Mouse (Mus musculus) intestine, embryonic 14.5 days (tissue): ENCODE results near the gene Phactr3. TPM values are rescaled to one million over a fixed set of nuclear protein-coding genes. Genes with fewer than 3 reads are reported as not detected.

Source experiments
- ATAC-seq: fragments of 200-750 bp; cut with Nextera tagmentation; replicated peaks from 2 replicates; pipeline ENCODE4 v1.8.0; 2017; ENCODE audit warnings: low read depth, moderate number of reproducible peaks, moderate TSS enrichment, moderate library complexity; ENCODE audit not compliant: low FRiP score, low TSS enrichment
- DNase-seq: peaks from one replicate; pipeline ENCODE4 v3.0.0-alpha.2; 2018; ENCODE audit warnings: low spot score
- H3K27ac ChIP-seq: fragments of 300-500 bp; sonication (generic); 2 replicates; pipeline ENCODE4 v1.5.1; 2014; ENCODE audit warnings: low read depth, mild to moderate bottlenecking, control low read depth
- H3K27me3 ChIP-seq: fragments of 300-500 bp; sonication (generic); replicated peaks from 2 replicates; pipeline ENCODE4 v1.6.1; 2014; ENCODE audit warnings: low read length, control low read depth; ENCODE audit not compliant: control insufficient read depth, insufficient read depth
- H3K36me3 ChIP-seq: fragments of 300-500 bp; sonication (generic); 2 replicates; pipeline ENCODE4 v1.6.1; 2014; ENCODE audit warnings: low read length, control low read depth; ENCODE audit not compliant: control insufficient read depth, insufficient read depth
- H3K4me1 ChIP-seq: fragments of 300-500 bp; sonication (generic); replicated peaks from 2 replicates; pipeline ENCODE4 v1.6.1; 2014; ENCODE audit warnings: low read length, control low read depth, mixed read lengths; ENCODE audit not compliant: control insufficient read depth, insufficient read depth
- H3K4me2 ChIP-seq: fragments of 300-500 bp; sonication (generic); 2 replicates; pipeline ENCODE4 v1.6.1; 2014; ENCODE audit warnings: low read length
- H3K4me3 ChIP-seq: fragments of 300-500 bp; sonication (generic); 2 replicates; pipeline ENCODE4 v1.5.1; 2014; ENCODE audit warnings: low read depth, low read length, control low read depth, mixed read lengths
- H3K9ac ChIP-seq: fragments of 300-500 bp; sonication (generic); 2 replicates; pipeline ENCODE4 v1.6.1; 2014; ENCODE audit warnings: mild to moderate bottlenecking, low read length
- H3K9me3 ChIP-seq: fragments of 300-500 bp; sonication (generic); 2 replicates; pipeline ENCODE4 v1.6.1; 2016; ENCODE audit warnings: low read length, control low read depth; ENCODE audit not compliant: control insufficient read depth
- WGBS: fragments of 180-500 bp; shearing (Covaris S2); extraction: QIAGEN DNeasy Blood & Tissue Kit; methylation state at CpG from one replicate; pipeline ENCODE4 v1.1.7; 2014; 5-methylcytosine and 5-hydroxymethylcytosine counted together
- polyA plus RNA-seq: library from polyadenylated mRNA; unstranded; fragments of >200 nt; fragmentation: Nextera tagmentation; extraction: Ambion mirVana; gene quantifications from 2 replicates; pipeline ENCODE4 v1.2.1, GENCODE M21; 2014

Gene Phactr3
- polyA plus RNA-seq, 1 experiment from 2014 or later: 2.3 TPM

DNA sequence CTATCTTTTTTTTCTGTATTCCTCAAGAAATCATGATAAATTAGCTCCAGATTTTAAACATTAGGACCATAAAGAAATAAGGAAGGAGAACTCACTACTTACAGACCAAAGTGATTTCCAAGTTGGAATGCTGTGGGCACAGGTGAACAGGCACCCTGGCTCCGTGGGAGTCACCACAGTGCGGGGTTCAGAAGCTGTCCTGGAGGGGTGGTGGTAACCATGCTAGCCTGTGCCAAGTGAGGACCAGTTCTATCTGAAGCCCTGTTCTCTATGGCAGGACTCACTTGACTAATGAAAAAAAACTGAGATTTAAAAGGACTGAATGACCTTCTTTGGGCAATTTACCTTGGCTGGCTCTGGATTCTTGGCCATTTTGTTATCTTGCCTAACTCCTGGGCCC lies 10.9 kb downstream of the Phactr3 start:
- no peak overlapping the region for H3K9ac ChIP-seq
- no peak overlapping the region for H3K4me3 ChIP-seq
- H3K4me1 ChIP-seq: peaks cover 3% of the 10 kb centered on the region; the same call in 1 of the 2 replicates
- H3K27me3 ChIP-seq: no peaks in the 10 kb centered on the region
- H3K27ac ChIP-seq: no peak overlapping the region
- no peaks in the 10 kb centered on the region for H3K9me3 ChIP-seq
- H3K4me2 ChIP-seq: no peak overlapping the region
- 85% methylated on average over 2 of the region's 2 CpGs for WGBS
- DNase-seq: peak; percentile 13
- H3K36me3 ChIP-seq: no peaks in the 10 kb centered on the region
- no peak for ATAC-seq

- Histone ChIP-seq H3K27ac (no peak overlapping the region), H3K4me3 (no peak overlapping the region), H3K9ac (no peak overlapping the region), H3K4me1 (peaks cover 3% of the 10 kb centered on the region; the same call in 1 of the 2 replicates), H3K27me3 (no peaks in the 10 kb centered on the region), H3K9me3 (no peaks in the 10 kb centered on the region), H3K36me3 (no peaks in the 10 kb centered on the region), H3K4me2 (no peak overlapping the region)
- peak; percentile 15 for DNase-seq
- ATAC-seq: no peak
- 81% methylated on average over 5 of the region's 5 CpGs for WGBS
Observed at GRCm38 (mm10) chr2:178130536-178130935, 11.8 kb downstream of the Phactr3 start.

DNA sequence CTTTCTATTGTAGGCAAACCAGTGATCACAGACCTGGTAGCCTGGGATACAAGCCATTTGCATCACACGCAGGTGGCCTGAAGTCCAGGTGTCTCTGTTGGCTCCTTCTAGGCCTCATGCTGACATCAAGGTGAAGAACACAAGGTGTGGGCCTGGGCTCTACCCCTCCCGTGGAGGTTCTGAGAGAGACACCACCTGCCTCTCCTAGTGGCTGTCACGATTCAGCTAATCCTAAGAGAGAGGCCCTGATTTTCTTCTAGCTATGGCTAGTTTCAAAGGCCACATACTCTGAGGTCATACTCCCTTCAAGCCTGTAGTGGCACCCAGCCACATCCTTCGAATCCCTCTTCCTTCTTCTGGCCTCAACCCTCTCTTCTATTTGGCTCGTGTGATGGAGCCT lies 12.2 kb downstream of the Phactr3 start:
- Histone ChIP-seq H3K27ac (no peak overlapping the region), H3K27me3 (no peaks in the 10 kb centered on the region), H3K4me3 (no peak overlapping the region), H3K9ac (no peak overlapping the region), H3K36me3 (no peaks in the 10 kb centered on the region), H3K4me1 (peaks cover 3% of the 10 kb centered on the region; the same call in 1 of the 2 replicates), H3K9me3 (no peaks in the 10 kb centered on the region), H3K4me2 (no peak overlapping the region)
- 73% methylated on average over 5 of the region's 5 CpGs for WGBS
- DNase-seq: peak; percentile 41
- ATAC-seq: no peak

DNA sequence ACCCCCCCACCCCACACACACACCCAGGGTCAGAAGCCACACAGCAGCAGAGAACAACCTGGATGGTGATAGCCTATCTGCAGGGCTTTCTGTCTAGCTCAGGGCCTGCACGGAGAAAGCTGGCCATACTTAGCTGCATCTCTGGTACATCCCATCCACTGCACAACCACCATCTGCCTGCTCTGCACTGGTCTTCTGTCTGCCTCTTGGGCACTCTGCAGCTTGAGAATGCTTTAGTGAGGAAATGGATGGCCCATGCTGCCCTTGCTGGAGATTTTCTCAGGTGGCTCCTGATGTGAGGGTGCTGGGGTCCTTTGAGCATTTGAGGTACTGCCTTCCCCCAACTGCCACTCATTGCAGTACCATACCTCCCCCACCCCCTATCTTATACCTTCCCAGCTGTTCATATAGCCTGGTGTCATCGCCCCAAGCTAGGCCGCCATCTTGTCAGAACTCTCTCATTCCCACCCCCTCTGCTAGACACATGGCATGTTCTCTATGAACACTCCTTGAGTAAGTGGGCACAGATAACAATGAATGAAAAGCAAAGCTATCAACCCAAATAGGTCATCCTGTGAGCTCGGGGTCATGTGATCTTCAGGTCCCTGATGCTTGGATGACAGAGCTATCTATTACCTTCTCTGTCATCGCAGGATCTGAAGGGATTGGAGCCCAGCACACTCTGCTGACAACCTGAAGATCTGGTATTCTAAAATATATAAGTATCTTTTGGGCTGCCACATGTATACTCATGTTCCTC lies 13.0 kb downstream of the Phactr3 start:
- 88% methylated on average over 5 of the region's 5 CpGs for WGBS
- Histone ChIP-seq H3K27me3 (no peaks in the 10 kb centered on the region), H3K4me1 (peaks cover 3% of the 10 kb centered on the region; the same call in 1 of the 2 replicates), H3K4me2 (no peak overlapping the region), H3K9me3 (no peaks in the 10 kb centered on the region), H3K4me3 (no peak overlapping the region), H3K9ac (no peak overlapping the region), H3K27ac (no peak overlapping the region), H3K36me3 (no peaks in the 10 kb centered on the region)
- DNase-seq: peak; percentile 25
- no peak for ATAC-seq

- H3K9me3 ChIP-seq: no peaks in the 10 kb centered on the region
- H3K9ac ChIP-seq: no peak overlapping the region
- H3K4me1 ChIP-seq: no peaks in the 10 kb centered on the region
- 49% methylated on average over 4 of the region's 4 CpGs for WGBS
- DNase-seq: no peak
- no peak overlapping the region for H3K27ac ChIP-seq
- no peak overlapping the region for H3K4me3 ChIP-seq
- H3K4me2 ChIP-seq: no peak overlapping the region
- H3K27me3 ChIP-seq: no peaks in the 10 kb centered on the region
- H3K36me3 ChIP-seq: no peaks in the 10 kb centered on the region
- no peak for ATAC-seq
Observed at GRCm38 (mm10) chr2:178135713-178136112, 16.9 kb downstream of the Phactr3 start.

GRCm38 (mm10) chr2:178137518-178137917 lies 18.7 kb downstream of the Phactr3 start:
- Histone ChIP-seq H3K4me3 (no peak overlapping the region), H3K27me3 (peaks cover 14% of the 10 kb centered on the region), H3K36me3 (no peaks in the 10 kb centered on the region), H3K9ac (no peak overlapping the region), H3K27ac (no peak overlapping the region), H3K4me2 (no peak overlapping the region), H3K4me1 (no peaks in the 10 kb centered on the region), H3K9me3 (no peaks in the 10 kb centered on the region)
- peak; percentile 78 for DNase-seq
- ATAC-seq: no peak
- WGBS: 6% methylated on average over 3 of the region's 3 CpGs

GRCm38 (mm10) chr2:178141489-178141922 lies 22.7 kb downstream of the Phactr3 start:
- H3K27ac ChIP-seq: no peak overlapping the region
- WGBS: 9% methylated on average over 9 of the region's 10 CpGs
- H3K36me3 ChIP-seq: no peaks in the 10 kb centered on the region
- H3K4me3 ChIP-seq: peak overlapping the region; percentile 26; the same call in 1 of the 2 replicates
- peaks cover 29% of the 10 kb centered on the region for H3K27me3 ChIP-seq
- no peaks in the 10 kb centered on the region for H3K9me3 ChIP-seq
- no peak overlapping the region for H3K9ac ChIP-seq
- peak overlapping the region; percentile 46; the same call in 1 of the 2 replicates for H3K4me2 ChIP-seq
- no peaks in the 10 kb centered on the region for H3K4me1 ChIP-seq
- DNase-seq: no peak
- ATAC-seq: peak; percentile 38; the same call in 1 of the 2 replicates

- DNase-seq (peak; percentile 52), ATAC-seq (0 out of 2 replicates have a peak, but pooled peaks have one; percentile 25)
- H3K27me3 ChIP-seq: peaks cover 29% of the 10 kb centered on the region
- H3K27ac ChIP-seq: no peak overlapping the region
- H3K9ac ChIP-seq: peak overlapping the region; percentile 32
- H3K4me1 ChIP-seq: no peaks in the 10 kb centered on the region
- H3K9me3 ChIP-seq: no peaks in the 10 kb centered on the region
- H3K4me3 ChIP-seq: peak overlapping the region; percentile 26
- WGBS: 9% methylated on average over 42 of the region's 42 CpGs
- H3K36me3 ChIP-seq: no peaks in the 10 kb centered on the region
- peak overlapping the region; percentile 46 for H3K4me2 ChIP-seq
Observed at GRCm38 (mm10) chr2:178142291-178143023, 23.7 kb downstream of the Phactr3 start.
